Mouse (Mus musculus) hindbrain, postnatal 0 days (tissue): ENCODE results near the gene Prkaa2. TPM values are rescaled to one million over a fixed set of nuclear protein-coding genes. Genes with fewer than 3 reads are reported as not detected.
A peak's percentile ranks its signal among the peaks of the same experiment; 100 is the strongest.

Experiments used
- ATAC-seq: fragments of 200-750 bp; cut with Nextera tagmentation; 2 replicates; pipeline ENCODE4 v1.8.0; 2017; ENCODE audit warnings: mild to moderate bottlenecking, moderate TSS enrichment, moderate library complexity
- DNase-seq: peaks from one replicate; pipeline ENCODE4 v3.0.0-alpha.2; 2015; ENCODE audit warnings: low spot score
- H3K27ac ChIP-seq: fragments of 300-500 bp; sonication (generic); 2 replicates; pipeline ENCODE4 v1.5.1; 2014; ENCODE audit warnings: mild to moderate bottlenecking
- H3K27me3 ChIP-seq: fragments of 300-500 bp; sonication (generic); 2 replicates; pipeline ENCODE4 v1.6.1; 2014; ENCODE audit warnings: low read length, mixed read lengths; ENCODE audit not compliant: insufficient read depth
- H3K36me3 ChIP-seq: fragments of 300-500 bp; sonication (generic); 2 replicates; pipeline ENCODE4 v1.6.1; 2014; ENCODE audit warnings: low read length, mixed read lengths; ENCODE audit not compliant: insufficient read depth
- H3K4me1 ChIP-seq: fragments of 300-500 bp; sonication (generic); 2 replicates; pipeline ENCODE4 v1.6.1; 2014; ENCODE audit warnings: antibody characterized with exemption, low read length, mixed read lengths; ENCODE audit not compliant: insufficient read depth
- H3K4me2 ChIP-seq: fragments of 300-500 bp; sonication (generic); 2 replicates; pipeline ENCODE4 v1.6.1; 2014; ENCODE audit warnings: low read depth, mild to moderate bottlenecking, low read length, moderate library complexity, mixed read lengths
- H3K4me3 ChIP-seq: fragments of 300-500 bp; sonication (generic); 2 replicates; pipeline ENCODE4 v1.5.1; 2014; ENCODE audit warnings: low read length
- H3K9ac ChIP-seq: fragments of 300-500 bp; sonication (generic); replicated peaks from 2 replicates; pipeline ENCODE4 v1.6.1; 2014; ENCODE audit warnings: mild to moderate bottlenecking, low read length, moderate library complexity, mixed read lengths
- H3K9me3 ChIP-seq: fragments of 300-500 bp; sonication (generic); 2 replicates; pipeline ENCODE4 v1.6.1; 2016; ENCODE audit warnings: low read length, mixed read lengths
- CTCF ChIP-seq: IDR thresholded peaks from 2 replicates; pipeline ENCODE4 v1.5.1; 2016; ENCODE audit warnings: antibody characterized with exemption, control low read depth, low read depth
- whole genome bisulfite sequencing: fragments of 180-500 bp; shearing (Covaris S2); extraction: QIAGEN DNeasy Blood & Tissue Kit; methylation state at CpG from one replicate; pipeline ENCODE4 v1.1.7; 2014; 5-methylcytosine and 5-hydroxymethylcytosine counted together
- polyA plus RNA-seq: library from polyadenylated mRNA; unstranded; fragments of >200 nt; fragmentation: Nextera tagmentation; extraction: Ambion mirVana; gene quantifications from 2 replicates; pipeline ENCODE4 v1.2.1, GENCODE M21; 2015
- total RNA-seq: library from RNA; depleted of rRNA; stranded (reverse); fragments of >200 nt; gene quantifications from 2 replicates; pipeline ENCODE4 v1.2.3, GENCODE M21; 2014

Gene Prkaa2
- total and polyA plus RNA-seq, 2 experiments from 2014 or later = 13.2 to 16.9 TPM

DNA sequence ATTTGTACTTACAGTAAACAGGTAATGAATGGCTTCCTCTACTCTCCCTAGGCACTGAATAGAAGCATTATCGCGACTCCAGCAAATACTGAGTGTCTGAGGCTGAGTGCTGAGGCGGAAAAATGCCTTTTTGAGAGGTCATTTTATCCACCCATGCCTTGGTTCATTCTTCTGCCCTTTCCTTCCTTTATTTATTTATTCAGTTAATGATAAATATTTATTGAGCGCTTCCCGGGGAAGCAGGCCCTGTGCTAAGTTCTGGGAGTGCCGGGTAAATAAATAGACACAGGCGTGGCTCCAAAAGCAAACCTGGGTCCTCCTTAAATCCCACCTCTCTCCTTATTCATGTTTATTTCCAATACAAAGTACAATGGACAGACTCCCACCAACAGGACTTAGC, 19.5 kb upstream of the Prkaa2 start:
- Histone ChIP-seq H3K4me2 (no peak overlapping the region), H3K4me1 (no peaks in the 10 kb centered on the region), H3K4me3 (no peak overlapping the region), H3K36me3 (no peaks in the 10 kb centered on the region), H3K27me3 (no peaks in the 10 kb centered on the region), H3K9ac (no peak overlapping the region), H3K27ac (no peak overlapping the region), H3K9me3 (no peaks in the 10 kb centered on the region)
- ATAC-seq = no peak
- WGBS = 62% methylated on average over 7 of the region's 7 CpGs
- DNase-seq = no peak
- no peak for TF ChIP-seq CTCF

DNA sequence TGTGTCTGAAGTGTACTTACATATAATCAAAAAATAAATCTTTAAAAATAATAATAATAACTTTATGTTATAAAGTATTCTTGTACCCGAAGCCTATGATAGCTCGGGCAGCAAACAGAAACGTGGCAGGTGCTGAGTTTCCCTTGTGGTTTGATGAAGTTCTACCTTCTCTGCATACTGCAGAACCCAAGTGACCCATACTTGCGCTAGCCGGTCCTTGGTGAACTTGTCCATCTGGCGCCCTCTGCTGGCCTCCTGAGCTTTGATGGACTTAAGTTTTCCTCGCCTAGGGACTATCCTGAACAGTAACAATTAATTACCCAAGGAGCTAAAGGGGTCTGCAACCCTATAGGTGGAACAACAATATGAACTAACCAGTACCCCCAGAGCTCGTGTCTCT, 12.7 kb upstream of the Prkaa2 start:
- 51% methylated on average over 7 of the region's 8 CpGs for WGBS
- no peak overlapping the region for H3K27ac ChIP-seq
- H3K27me3 ChIP-seq = no peaks in the 10 kb centered on the region
- no peaks in the 10 kb centered on the region for H3K9me3 ChIP-seq
- no peaks in the 10 kb centered on the region for H3K4me1 ChIP-seq
- H3K36me3 ChIP-seq = no peaks in the 10 kb centered on the region
- no peak overlapping the region for H3K4me3 ChIP-seq
- H3K4me2 ChIP-seq = no peak overlapping the region
- DNase-seq (peak; percentile 75), ATAC-seq (no peak)
- no peak overlapping the region for H3K9ac ChIP-seq
- peak; percentile 63 for TF ChIP-seq CTCF

DNA sequence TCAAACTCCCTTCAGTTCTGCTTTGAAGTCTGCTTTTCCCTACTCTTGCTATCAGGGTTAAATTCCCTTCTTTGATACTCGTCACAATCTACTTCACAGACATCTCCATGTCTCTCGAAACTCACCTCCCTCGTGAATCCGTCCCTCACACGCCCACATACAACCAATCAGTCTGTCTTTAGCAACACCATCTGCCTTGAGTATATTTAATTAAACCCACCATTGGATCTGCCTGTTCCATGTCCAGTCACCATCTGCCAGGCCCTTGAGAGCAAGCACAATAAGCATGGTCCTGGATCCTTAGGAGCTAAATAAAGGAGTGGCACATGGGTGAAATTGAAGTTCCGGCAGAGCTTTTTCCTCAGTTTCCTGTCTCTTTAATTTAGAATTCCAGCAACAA, 11.4 kb upstream of the Prkaa2 start:
- no peak for ATAC-seq
- H3K27me3 ChIP-seq = no peaks in the 10 kb centered on the region
- H3K36me3 ChIP-seq = no peaks in the 10 kb centered on the region
- TF ChIP-seq CTCF = no peak
- no peak overlapping the region for H3K27ac ChIP-seq
- no peak overlapping the region for H3K4me2 ChIP-seq
- no peak overlapping the region for H3K9ac ChIP-seq
- no peak overlapping the region for H3K4me3 ChIP-seq
- 54% methylated on average over 6 of the region's 6 CpGs for WGBS
- H3K9me3 ChIP-seq = no peaks in the 10 kb centered on the region
- no peaks in the 10 kb centered on the region for H3K4me1 ChIP-seq
- DNase-seq = peak; percentile 43

DNA sequence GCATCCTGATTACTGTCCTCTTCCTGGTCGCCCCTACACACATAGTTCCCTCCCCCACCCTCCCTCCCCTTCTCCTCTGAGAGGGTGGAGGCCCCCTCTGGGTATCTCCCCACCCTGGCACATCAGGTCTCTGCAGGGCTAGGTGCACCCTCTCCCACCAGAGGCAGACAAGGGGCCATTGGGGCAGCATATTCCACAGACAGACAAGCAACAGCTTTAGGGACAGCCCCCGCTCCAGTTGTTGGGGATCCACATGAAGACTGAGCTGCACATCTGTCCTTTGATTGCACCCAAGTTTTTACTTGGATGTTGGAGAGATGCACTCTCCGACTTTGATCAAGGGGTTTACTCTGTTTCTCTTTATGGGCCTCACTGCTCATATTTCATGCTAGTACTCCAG, 3.8 kb upstream of the Prkaa2 start:
- WGBS = 87% methylated on average over 3 of the region's 3 CpGs
- no peak overlapping the region for H3K9ac ChIP-seq
- TF ChIP-seq CTCF = no peak
- no peaks in the 10 kb centered on the region for H3K27me3 ChIP-seq
- ATAC-seq = no peak
- H3K4me1 ChIP-seq = peaks cover 7% of the 10 kb centered on the region; the same call in 1 of the 2 replicates
- H3K36me3 ChIP-seq = no peaks in the 10 kb centered on the region
- no peak overlapping the region for H3K4me2 ChIP-seq
- H3K27ac ChIP-seq = no peak overlapping the region
- H3K4me3 ChIP-seq = no peak overlapping the region
- H3K9me3 ChIP-seq = no peaks in the 10 kb centered on the region
- no peak for DNase-seq

DNA sequence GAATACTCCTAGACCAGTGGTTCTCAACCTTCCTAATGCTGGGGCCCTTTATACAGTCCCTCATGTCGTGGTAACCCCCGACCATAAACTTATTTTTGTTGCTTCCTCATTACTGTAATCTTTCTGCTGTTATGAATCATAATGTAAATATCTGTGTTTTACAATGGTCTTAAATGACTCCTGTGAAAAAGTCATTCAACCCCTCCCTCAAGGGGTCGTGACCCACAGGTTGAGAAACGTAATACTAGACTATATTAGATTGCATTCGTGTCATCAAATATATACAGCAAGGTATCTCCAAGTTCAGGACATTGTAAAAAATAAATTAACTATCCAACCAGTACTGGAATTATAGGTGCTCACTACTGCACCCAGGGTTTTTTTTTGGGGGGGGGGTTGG, 3.4 kb upstream of the Prkaa2 start:
- no peaks in the 10 kb centered on the region for H3K36me3 ChIP-seq
- no peak overlapping the region for H3K4me2 ChIP-seq
- H3K9me3 ChIP-seq = no peaks in the 10 kb centered on the region
- ATAC-seq (no peak), DNase-seq (no peak)
- no peak overlapping the region for H3K27ac ChIP-seq
- no peak for TF ChIP-seq CTCF
- 93% methylated on average over 5 of the region's 5 CpGs for WGBS
- H3K4me3 ChIP-seq = no peak overlapping the region
- H3K9ac ChIP-seq = no peak overlapping the region
- H3K4me1 ChIP-seq = peaks cover 12% of the 10 kb centered on the region; the same call in 1 of the 2 replicates
- no peaks in the 10 kb centered on the region for H3K27me3 ChIP-seq

DNA sequence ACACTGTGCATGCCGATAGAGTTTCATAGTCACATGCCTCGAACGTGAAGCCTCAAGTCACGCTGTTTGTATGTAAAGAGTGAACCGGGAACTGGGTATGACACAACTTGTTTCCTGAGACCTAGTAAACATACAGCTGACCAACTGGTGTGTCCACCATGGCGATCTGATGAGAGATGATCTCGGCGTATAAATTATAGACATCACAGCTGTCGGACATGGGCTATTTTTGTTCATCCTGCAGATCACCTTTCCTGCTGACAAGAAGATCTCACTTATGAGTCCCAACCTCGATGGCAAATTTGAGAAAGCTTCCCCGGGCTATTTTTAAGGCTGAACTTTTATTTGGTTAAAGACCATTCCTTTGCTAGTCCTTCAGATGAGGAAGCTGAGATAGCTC, 2.1 kb upstream of the Prkaa2 start:
- peaks cover 14% of the 10 kb centered on the region; the same call in 1 of the 2 replicates for H3K4me1 ChIP-seq
- no peak overlapping the region for H3K27ac ChIP-seq
- DNase-seq (no peak), ATAC-seq (no peak)
- H3K4me3 ChIP-seq = no peak overlapping the region
- TF ChIP-seq CTCF = no peak
- WGBS = 89% methylated on average over 11 of the region's 11 CpGs
- no peaks in the 10 kb centered on the region for H3K36me3 ChIP-seq
- H3K4me2 ChIP-seq = no peak overlapping the region
- H3K9ac ChIP-seq = no peak overlapping the region
- H3K27me3 ChIP-seq = no peaks in the 10 kb centered on the region
- H3K9me3 ChIP-seq = no peaks in the 10 kb centered on the region

DNA sequence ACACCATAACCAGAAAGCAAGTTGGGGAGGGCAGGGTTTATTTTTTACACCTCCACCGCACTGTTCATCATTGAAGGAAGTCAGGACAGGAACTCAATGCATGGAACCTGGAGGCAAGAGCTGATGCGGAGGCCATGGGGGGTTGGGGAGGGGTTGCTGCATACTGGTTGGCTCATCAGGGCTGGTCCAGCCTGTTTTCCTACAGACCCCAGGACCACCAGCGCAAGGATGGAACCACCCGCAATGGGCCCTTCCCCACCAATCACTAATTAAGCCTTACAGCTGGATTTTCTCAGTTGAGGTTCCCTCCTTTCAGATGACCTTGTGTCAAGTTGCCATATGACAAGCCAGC, 970 bp upstream of the Prkaa2 start:
- WGBS = 43% methylated on average over 4 of the region's 4 CpGs
- peak overlapping the region; percentile 90; the same call in 1 of the 2 replicates for H3K9ac ChIP-seq
- ATAC-seq (peak; percentile 25), DNase-seq (no peak)
- no peaks in the 10 kb centered on the region for H3K36me3 ChIP-seq
- no peak for TF ChIP-seq CTCF
- peak overlapping the region; percentile 94 for H3K27ac ChIP-seq
- H3K4me2 ChIP-seq = peak overlapping the region; percentile 68
- H3K9me3 ChIP-seq = no peaks in the 10 kb centered on the region
- no peaks in the 10 kb centered on the region for H3K27me3 ChIP-seq
- peak overlapping the region; percentile 79 for H3K4me3 ChIP-seq
- peaks cover 14% of the 10 kb centered on the region; the same call in 1 of the 2 replicates for H3K4me1 ChIP-seq
